Mouse (Mus musculus): ENCODE data around the gene Arhgap24. TPM values are rescaled to one million over a fixed set of nuclear protein-coding genes. Genes with fewer than 3 reads are reported as not detected.

Gene Arhgap24
- polyA plus RNA-seq, 1 experiment: 12.5 TPM

DNA sequence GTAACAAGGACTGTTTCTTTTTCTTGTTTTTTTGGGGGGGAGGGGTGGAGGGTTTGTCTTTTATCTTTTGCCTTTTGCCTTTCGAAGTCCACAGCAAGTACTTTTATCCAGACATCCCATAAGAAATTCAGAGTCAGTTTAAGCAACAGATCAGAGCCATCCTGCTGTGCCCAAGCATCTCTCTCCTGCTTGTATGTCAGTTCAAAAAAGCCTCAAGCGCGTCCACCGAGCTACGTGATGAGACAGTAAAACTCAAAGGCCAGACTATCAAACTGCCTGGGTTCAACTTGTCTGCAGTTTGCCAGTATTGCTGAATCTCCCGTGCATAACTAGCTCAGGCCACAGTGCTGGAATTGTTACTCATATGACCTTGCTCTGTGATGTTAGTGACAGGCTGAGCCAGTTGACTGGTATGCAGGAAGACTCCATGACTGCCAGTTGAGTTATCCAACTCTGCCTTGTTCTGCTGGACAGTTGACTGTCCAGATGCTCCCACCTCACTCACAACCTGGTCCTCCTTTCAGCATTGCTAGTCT is 418.6 kb downstream of the Arhgap24 start:
- TF ChIP-seq POLR2AphosphoS2 (IDR thresholded peaks at IDR 0.05; ENCODE audit: insufficient read length, low read depth) (no peak), MAX (IDR thresholded peaks at IDR 0.05; ENCODE audit: low read depth) (no peak), SRF (IDR thresholded peaks at IDR 0.05; ENCODE audit: control insufficient read depth, insufficient read length, low read depth) (no peak), MYOG (IDR thresholded peaks at IDR 0.05; ENCODE audit: control insufficient read depth in 1 of 3, insufficient read depth in 1 of 3, insufficient read length in 2 of 3, low read depth in 2 of 3) (no peak), E2F4 (IDR thresholded peaks at IDR 0.05; ENCODE audit: insufficient read depth) (no peak), USF1 (IDR thresholded peaks at IDR 0.05; ENCODE audit: low read depth) (no peak), REST (IDR thresholded peaks at IDR 0.05; ENCODE audit: insufficient read depth, insufficient read length) (no peak), POLR2A (IDR thresholded peaks at IDR 0.05; ENCODE audit: insufficient read length, low read depth) (no peak), TCF3 (IDR thresholded peaks at IDR 0.05; ENCODE audit: insufficient read length, low read depth) (no peak), MYOD1 (IDR thresholded peaks at IDR 0.05; ENCODE audit: control insufficient read depth in 1 of 3, insufficient read length in 2 of 3, low read depth in 2 of 3) (no peak), CEBPB (IDR thresholded peaks at IDR 0.05; ENCODE audit: insufficient read depth, poor library complexity, severe bottlenecking) (no peak), TCF12 (IDR thresholded peaks at IDR 0.05; ENCODE audit: insufficient read depth, poor library complexity, severe bottlenecking) (no peak)
- Histone ChIP-seq H3ac (ENCODE audit: control insufficient read depth, insufficient read length) (no peak overlapping the region), H3K79me2 (ENCODE audit: control insufficient read depth, insufficient read depth) (no peaks in the 10 kb centered on the region), H3K4me3 (no peak overlapping the region), H3K36me3 (ENCODE audit: control insufficient read depth, insufficient read depth) (no peaks in the 10 kb centered on the region), H3K27me3 (ENCODE audit: control insufficient read depth, insufficient read depth, insufficient read length) (no peaks in the 10 kb centered on the region), H3K4me2 (ENCODE audit: low read depth) (no peak overlapping the region)

GRCm38 (mm10) chr5:102901176-102901575 is 420.0 kb downstream of the Arhgap24 start:
- Histone ChIP-seq H3K36me3 (ENCODE audit: control insufficient read depth, insufficient read depth) (no peaks in the 10 kb centered on the region), H3K4me2 (ENCODE audit: low read depth) (no peak overlapping the region), H3ac (ENCODE audit: control insufficient read depth, insufficient read length) (no peak overlapping the region), H3K27me3 (ENCODE audit: control insufficient read depth, insufficient read depth, insufficient read length) (no peaks in the 10 kb centered on the region), H3K79me2 (ENCODE audit: control insufficient read depth, insufficient read depth) (no peaks in the 10 kb centered on the region), H3K4me3 (no peak overlapping the region)
- TF ChIP-seq MYOG (IDR thresholded peaks at IDR 0.05; ENCODE audit: control insufficient read depth in 1 of 3, insufficient read depth in 1 of 3, insufficient read length in 2 of 3, low read depth in 2 of 3): peak in 1 of 3 experiments; percentile 11
- no peak for TF ChIP-seq USF1 (IDR thresholded peaks at IDR 0.05; ENCODE audit: low read depth)

GRCm38 (mm10) chr5:102903487-102903886 is 422.3 kb downstream of the Arhgap24 start:
- Histone ChIP-seq H3K4me3 (no peak overlapping the region), H3K27me3 (ENCODE audit: control insufficient read depth, insufficient read depth, insufficient read length) (no peaks in the 10 kb centered on the region), H3K36me3 (ENCODE audit: control insufficient read depth, insufficient read depth) (no peaks in the 10 kb centered on the region), H3K79me2 (ENCODE audit: control insufficient read depth, insufficient read depth) (no peaks in the 10 kb centered on the region), H3K4me2 (ENCODE audit: low read depth) (no peak overlapping the region), H3ac (ENCODE audit: control insufficient read depth, insufficient read length) (no peak overlapping the region)
- no peak for TF ChIP-seq MYOD1 (IDR thresholded peaks at IDR 0.05; ENCODE audit: control insufficient read depth in 1 of 3, insufficient read length in 2 of 3, low read depth in 2 of 3)

DNA sequence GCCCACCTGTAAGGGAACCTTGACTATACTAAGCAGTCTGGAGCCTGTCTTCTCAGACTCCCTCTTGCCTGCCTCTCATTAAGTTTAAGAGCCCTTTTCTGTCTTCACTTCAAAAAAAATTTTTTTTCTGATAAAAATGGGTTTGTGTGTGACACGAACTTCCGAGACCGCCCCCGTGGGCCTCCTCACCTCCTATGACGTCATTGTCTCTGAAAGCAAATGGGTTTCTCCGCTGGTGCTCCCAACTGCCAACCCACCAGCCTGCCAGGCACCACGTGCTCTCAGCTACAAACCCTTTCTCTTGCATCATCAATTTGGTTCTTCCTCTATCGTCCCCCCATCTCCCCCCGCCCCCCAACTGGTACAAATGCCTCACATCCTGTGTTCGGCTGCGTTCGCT is 422.9 kb downstream of the Arhgap24 start:
- H3K4me3 ChIP-seq: no peak overlapping the region
- no peaks in the 10 kb centered on the region for H3K27me3 ChIP-seq (ENCODE audit: control insufficient read depth, insufficient read depth, insufficient read length)
- no peak for TF ChIP-seq MAX (IDR thresholded peaks at IDR 0.05; ENCODE audit: low read depth)
- TF ChIP-seq MYOG (IDR thresholded peaks at IDR 0.05; ENCODE audit: control insufficient read depth in 1 of 3, insufficient read depth in 1 of 3, insufficient read length in 2 of 3, low read depth in 2 of 3): no peak
- no peak for TF ChIP-seq TCF3 (IDR thresholded peaks at IDR 0.05; ENCODE audit: insufficient read length, low read depth)
- TF ChIP-seq MYOD1 (IDR thresholded peaks at IDR 0.05; ENCODE audit: control insufficient read depth in 1 of 3, insufficient read length in 2 of 3, low read depth in 2 of 3): no peak
- TF ChIP-seq POLR2AphosphoS2 (IDR thresholded peaks at IDR 0.05; ENCODE audit: insufficient read length, low read depth): no peak
- TF ChIP-seq E2F4 (IDR thresholded peaks at IDR 0.05; ENCODE audit: insufficient read depth): no peak
- no peak for TF ChIP-seq CEBPB (IDR thresholded peaks at IDR 0.05; ENCODE audit: insufficient read depth, poor library complexity, severe bottlenecking)
- no peak for TF ChIP-seq USF1 (IDR thresholded peaks at IDR 0.05; ENCODE audit: low read depth)
- no peak for TF ChIP-seq SRF (IDR thresholded peaks at IDR 0.05; ENCODE audit: control insufficient read depth, insufficient read length, low read depth)
- TF ChIP-seq REST (IDR thresholded peaks at IDR 0.05; ENCODE audit: insufficient read depth, insufficient read length): no peak
- TF ChIP-seq POLR2A (IDR thresholded peaks at IDR 0.05; ENCODE audit: insufficient read length, low read depth): no peak
- TF ChIP-seq TCF12 (IDR thresholded peaks at IDR 0.05; ENCODE audit: insufficient read depth, poor library complexity, severe bottlenecking): no peak
- H3ac ChIP-seq (ENCODE audit: control insufficient read depth, insufficient read length): no peak overlapping the region
- H3K4me2 ChIP-seq (ENCODE audit: low read depth): no peak overlapping the region
- H3K36me3 ChIP-seq (ENCODE audit: control insufficient read depth, insufficient read depth): no peaks in the 10 kb centered on the region
- no peaks in the 10 kb centered on the region for H3K79me2 ChIP-seq (ENCODE audit: control insufficient read depth, insufficient read depth)

DNA sequence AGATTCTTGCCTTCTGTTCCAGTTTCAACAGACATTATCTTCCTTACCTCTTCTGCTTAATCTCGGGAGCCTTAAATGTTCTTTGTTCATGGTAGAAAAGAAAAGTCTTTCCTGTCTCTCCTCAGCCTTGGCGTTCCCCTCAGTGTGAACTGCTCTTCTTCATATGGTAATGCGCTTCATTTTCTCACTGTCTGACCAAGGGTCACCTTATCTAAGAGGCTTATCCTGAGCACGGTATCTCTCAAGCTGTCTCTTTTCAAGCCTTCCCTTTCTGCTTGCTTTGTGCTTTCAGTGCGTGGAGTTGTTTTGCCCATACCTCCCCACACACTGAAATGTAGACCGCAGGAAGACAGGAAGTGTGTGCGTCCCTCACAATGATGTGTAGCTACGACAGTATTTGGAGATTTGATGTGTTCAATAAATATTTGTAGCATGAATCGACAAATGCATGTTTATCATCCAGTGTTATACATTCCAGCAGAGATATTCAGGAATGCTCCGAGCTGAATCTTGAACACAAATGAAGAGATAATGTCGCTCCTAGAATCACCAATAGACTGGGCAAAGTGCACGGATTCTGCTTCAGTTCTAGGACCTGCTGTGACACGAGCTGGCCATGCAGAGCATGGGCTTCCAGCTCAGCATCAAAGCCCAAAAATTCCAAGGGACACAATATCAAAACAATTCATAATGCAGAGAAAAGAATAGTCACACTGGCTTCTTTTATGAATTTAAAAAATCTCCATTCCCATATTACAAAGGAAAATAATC is 424.4 kb downstream of the Arhgap24 start:
- TF ChIP-seq POLR2AphosphoS2 (IDR thresholded peaks at IDR 0.05; ENCODE audit: insufficient read length, low read depth): no peak
- no peak for TF ChIP-seq SRF (IDR thresholded peaks at IDR 0.05; ENCODE audit: control insufficient read depth, insufficient read length, low read depth)
- TF ChIP-seq CEBPB (IDR thresholded peaks at IDR 0.05; ENCODE audit: insufficient read depth, poor library complexity, severe bottlenecking): no peak
- no peak for TF ChIP-seq REST (IDR thresholded peaks at IDR 0.05; ENCODE audit: insufficient read depth, insufficient read length)
- no peak for TF ChIP-seq MYOG (IDR thresholded peaks at IDR 0.05; ENCODE audit: control insufficient read depth in 1 of 3, insufficient read depth in 1 of 3, insufficient read length in 2 of 3, low read depth in 2 of 3)
- TF ChIP-seq POLR2A (IDR thresholded peaks at IDR 0.05; ENCODE audit: insufficient read length, low read depth): no peak
- no peak for TF ChIP-seq TCF12 (IDR thresholded peaks at IDR 0.05; ENCODE audit: insufficient read depth, poor library complexity, severe bottlenecking)
- no peak for TF ChIP-seq TCF3 (IDR thresholded peaks at IDR 0.05; ENCODE audit: insufficient read length, low read depth)
- no peak overlapping the region for H3K4me2 ChIP-seq (ENCODE audit: low read depth)
- H3ac ChIP-seq (ENCODE audit: control insufficient read depth, insufficient read length): no peak overlapping the region
- H3K4me3 ChIP-seq: no peak overlapping the region
- no peaks in the 10 kb centered on the region for H3K36me3 ChIP-seq (ENCODE audit: control insufficient read depth, insufficient read depth)
- H3K79me2 ChIP-seq (ENCODE audit: control insufficient read depth, insufficient read depth): no peaks in the 10 kb centered on the region
- no peaks in the 10 kb centered on the region for H3K27me3 ChIP-seq (ENCODE audit: control insufficient read depth, insufficient read depth, insufficient read length)

Measured in myocyte (in vitro differentiated cells).